Mouse (Mus musculus): ENCODE measurements at regions not wholly inside any gene's neighbourhood (a gene's known extent, or its start where the extent isn't known, plus 50 kb on each side); places are given as distances from the start of the nearest gene placed in this dataset.

- intact Hi-C loops (cut with DNase I): no loop called here
- no peak for DNase-seq (ENCODE audit: low spot score in 2 of 2)
Measured at GRCm38 (mm10) chr10:124304683-124305082, 1040.9 kb downstream of the Fam19a2 start.

- intact Hi-C loops (cut with DNase I): no loop called here
- DNase-seq (ENCODE audit: low spot score in 2 of 2): no peak
Measured at GRCm38 (mm10) chr10:124305644-124306043, 1041.8 kb downstream of the Fam19a2 start.

GRCm38 (mm10) chr10:124318761-124319160 is 1055.0 kb downstream of the Fam19a2 start:
- no peak for DNase-seq (ENCODE audit: low spot score in 2 of 2)
- intact Hi-C loops (cut with DNase I): no loop called here

GRCm38 (mm10) chr10:124320191-124321110 is 1056.7 kb downstream of the Fam19a2 start:
- intact Hi-C loops (cut with DNase I): no loop called here
- DNase-seq (ENCODE audit: low spot score in 2 of 2): no peak

- no peak for DNase-seq (ENCODE audit: low spot score in 2 of 2)
- intact Hi-C loops (cut with DNase I): no loop called here
Measured at GRCm38 (mm10) chr10:124332491-124332890, 1056.8 kb downstream of the Slc16a7 start.

- no peak for DNase-seq (ENCODE audit: low spot score in 2 of 2)
- intact Hi-C loops (cut with DNase I): no loop called here
Measured at GRCm38 (mm10) chr10:124338923-124339322, 1050.3 kb downstream of the Slc16a7 start.

GRCm38 (mm10) chr10:124349300-124349699 is 1040.0 kb downstream of the Slc16a7 start:
- DNase-seq (ENCODE audit: low spot score in 2 of 2): no peak
- intact Hi-C loops (cut with DNase I): no loop called here

GRCm38 (mm10) chr10:124362795-124363194 is 1026.5 kb downstream of the Slc16a7 start:
- no peak for DNase-seq (ENCODE audit: low spot score in 2 of 2)

GRCm38 (mm10) chr10:124370994-124371393 is 1018.3 kb downstream of the Slc16a7 start:
- no peak for DNase-seq (ENCODE audit: low spot score in 2 of 2)
- intact Hi-C loops (cut with DNase I): no loop called here

More at GRCm38 (mm10) chr10:124362795-124363194, 1026.5 kb downstream of the Slc16a7 start:
- intact Hi-C loops (cut with DNase I): no loop called here

- intact Hi-C loops (cut with DNase I): no loop called here
- DNase-seq (ENCODE audit: low spot score in 2 of 2): no peak
Measured at GRCm38 (mm10) chr10:124402647-124403046, 986.6 kb downstream of the Slc16a7 start.

- DNase-seq (ENCODE audit: low spot score in 2 of 2): no peak
- intact Hi-C loops (cut with DNase I): no loop called here
Measured at GRCm38 (mm10) chr10:124409633-124410032, 979.6 kb downstream of the Slc16a7 start.

GRCm38 (mm10) chr10:124416531-124416930 is 972.7 kb downstream of the Slc16a7 start:
- no peak for DNase-seq (ENCODE audit: low spot score in 2 of 2)
- intact Hi-C loops (cut with DNase I): no loop called here

- no peak for DNase-seq (ENCODE audit: low spot score in 2 of 2)
- intact Hi-C loops (cut with DNase I): no loop called here
Measured at GRCm38 (mm10) chr10:124423418-124423817, 965.8 kb downstream of the Slc16a7 start.

All from left cerebral cortex, postnatal 36 days (tissue).